Mouse (Mus musculus) heart, embryonic 13.5 days (tissue): ENCODE results near the gene Olfr1417. TPM values are rescaled to one million over a fixed set of nuclear protein-coding genes. Genes with fewer than 3 reads are reported as not detected.

Experiments
- ATAC-seq: fragments of 200-750 bp; cut with Nextera tagmentation; 2 replicates; pipeline ENCODE4 v1.8.0; 2017; ENCODE audit warnings: moderate TSS enrichment; ENCODE audit not compliant: insufficient number of reproducible peaks, low FRiP score, low TSS enrichment; ENCODE audit errors: extremely low read depth
- H3K27ac ChIP-seq: fragments of 300-500 bp; sonication (generic); replicated peaks from 2 replicates; pipeline ENCODE4 v1.5.1; 2015; ENCODE audit warnings: moderate library complexity, mild to moderate bottlenecking, inconsistent platforms
- H3K27me3 ChIP-seq: fragments of 300-500 bp; sonication (generic); replicated peaks from 2 replicates; pipeline ENCODE4 v1.6.1; 2015; ENCODE audit warnings: mild to moderate bottlenecking, inconsistent platforms
- H3K36me3 ChIP-seq: fragments of 300-500 bp; sonication (generic); 2 replicates; pipeline ENCODE4 v1.6.1; 2015; ENCODE audit warnings: mild to moderate bottlenecking, inconsistent platforms
- H3K4me1 ChIP-seq: fragments of 300-500 bp; sonication (generic); 2 replicates; pipeline ENCODE4 v1.6.1; 2015; ENCODE audit warnings: inconsistent platforms
- H3K4me2 ChIP-seq: fragments of 300-500 bp; sonication (generic); 2 replicates; pipeline ENCODE4 v1.6.1; 2015; ENCODE audit warnings: inconsistent platforms, mild to moderate bottlenecking, moderate library complexity
- H3K4me3 ChIP-seq: fragments of 300-500 bp; sonication (generic); 2 replicates; pipeline ENCODE4 v1.5.1; 2015; ENCODE audit warnings: moderate library complexity, mild to moderate bottlenecking, inconsistent platforms
- H3K9ac ChIP-seq: fragments of 300-500 bp; sonication (generic); 2 replicates; pipeline ENCODE4 v1.6.1; 2015; ENCODE audit warnings: inconsistent platforms, mild to moderate bottlenecking, moderate library complexity
- H3K9me3 ChIP-seq: fragments of 300-500 bp; sonication (generic); 2 replicates; pipeline ENCODE4 v1.6.1; 2016; ENCODE audit warnings: inconsistent platforms
- WGBS: fragments of 180-500 bp; shearing (Covaris S2); methylation state at CpG from one replicate; pipeline ENCODE4 v1.1.7; 2015; ENCODE audit warnings: mixed read lengths; 5-methylcytosine and 5-hydroxymethylcytosine counted together
- polyA plus RNA-seq: library from polyadenylated mRNA; unstranded; fragments of >200 nt; fragmentation: Nextera tagmentation; extraction: Ambion mirVana; gene quantifications from 2 replicates; pipeline ENCODE4 v1.2.1, GENCODE M21; 2015

Gene Olfr1417
- polyA plus RNA-seq, 1 experiment from 2014 or later: not detected

DNA sequence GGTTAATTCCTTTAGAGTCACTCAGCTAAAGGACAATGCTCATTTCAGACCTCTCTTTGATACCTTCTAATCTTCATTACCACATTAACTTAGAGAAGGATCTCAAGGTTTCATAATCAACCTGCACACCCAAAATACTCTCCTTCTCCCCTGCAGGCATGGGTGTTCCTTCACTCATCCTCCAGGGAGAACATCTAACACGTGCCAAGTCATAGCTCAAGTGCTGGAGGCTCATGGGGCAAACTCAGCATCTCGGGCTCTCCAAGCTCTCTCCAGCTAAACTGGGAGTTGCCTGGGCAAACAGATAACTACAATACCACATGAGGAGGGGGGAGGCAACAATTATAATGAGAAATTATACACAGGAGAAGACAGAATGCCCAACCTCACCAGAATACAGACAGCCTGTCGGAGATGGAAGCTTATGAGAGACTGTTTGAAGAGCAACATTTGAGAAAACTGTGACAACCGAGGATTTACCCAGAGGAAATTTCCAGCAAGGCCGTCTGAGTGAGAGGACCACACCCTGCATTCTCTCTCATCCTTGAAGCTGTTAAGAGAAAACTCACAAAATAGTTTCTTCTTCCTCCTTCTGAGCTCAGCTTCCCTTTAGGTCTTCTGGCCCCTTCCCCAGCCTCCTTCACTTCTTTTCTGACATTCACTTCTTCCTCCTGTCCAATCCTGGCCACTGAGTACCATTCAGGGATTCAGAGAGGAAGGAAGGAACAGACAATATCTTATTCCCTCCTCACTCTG is 28.8 kb downstream of the Olfr1417 start:
- Histone ChIP-seq H3K4me1 (peaks cover 22% of the 10 kb centered on the region), H3K9me3 (no peaks in the 10 kb centered on the region), H3K27me3 (no peaks in the 10 kb centered on the region), H3K4me3 (no peak overlapping the region), H3K36me3 (no peaks in the 10 kb centered on the region), H3K27ac (no peak overlapping the region), H3K4me2 (no peak overlapping the region), H3K9ac (no peak overlapping the region)
- WGBS: 61% methylated on average over 5 of the region's 5 CpGs
- ATAC-seq: no peak

DNA sequence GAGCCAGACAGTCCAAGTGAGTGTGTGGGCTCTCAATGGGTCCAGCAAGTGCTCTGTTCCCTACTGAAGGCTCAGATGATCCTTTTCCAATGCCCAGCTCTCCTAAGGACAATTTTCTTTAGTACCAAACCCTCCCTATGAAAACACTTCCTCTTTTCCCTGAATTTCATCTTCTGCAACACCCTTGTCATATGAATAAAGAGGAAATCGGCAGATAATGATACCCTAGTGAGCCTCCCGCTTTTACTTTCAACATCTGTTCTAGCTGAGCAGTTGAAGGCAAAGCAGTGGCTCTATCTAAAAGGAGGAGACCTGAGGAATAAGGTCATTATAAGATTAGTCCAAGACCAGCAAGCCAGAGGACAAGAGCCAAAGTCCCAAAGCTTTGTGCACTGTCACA is 30.6 kb downstream of the Olfr1417 start:
- Histone ChIP-seq H3K4me1 (peaks cover 16% of the 10 kb centered on the region), H3K36me3 (no peaks in the 10 kb centered on the region), H3K9me3 (no peaks in the 10 kb centered on the region), H3K4me3 (no peak overlapping the region), H3K27ac (no peak overlapping the region), H3K9ac (no peak overlapping the region), H3K4me2 (no peak overlapping the region), H3K27me3 (no peaks in the 10 kb centered on the region)
- no peak for ATAC-seq
- 81% methylated on average over 2 of the region's 2 CpGs for WGBS

DNA sequence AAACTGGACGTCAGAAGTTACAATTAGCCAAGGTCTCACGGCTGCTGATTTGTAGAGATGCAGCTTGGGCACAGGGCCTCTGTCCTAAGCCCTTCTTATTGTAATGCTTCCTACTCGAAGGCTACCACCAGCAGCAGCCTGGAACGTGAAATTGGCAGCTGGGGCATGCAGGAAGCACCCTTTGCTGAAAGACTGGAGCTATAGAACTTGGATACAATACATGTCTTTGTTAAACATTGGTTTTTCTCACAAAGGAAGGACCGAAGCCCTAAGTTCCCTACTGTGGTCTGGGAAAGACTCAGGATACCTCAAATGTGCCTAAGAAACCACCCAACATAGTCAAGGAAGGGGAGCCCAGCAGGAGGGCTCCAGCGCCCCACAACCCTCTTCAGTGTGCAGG is 31.2 kb downstream of the Olfr1417 start:
- no peak for ATAC-seq
- Histone ChIP-seq H3K27ac (no peak overlapping the region), H3K4me3 (no peak overlapping the region), H3K9me3 (no peaks in the 10 kb centered on the region), H3K4me2 (no peak overlapping the region), H3K36me3 (no peaks in the 10 kb centered on the region), H3K4me1 (peaks cover 11% of the 10 kb centered on the region; the same call in 1 of the 2 replicates), H3K27me3 (no peaks in the 10 kb centered on the region), H3K9ac (no peak overlapping the region)
- 52% methylated on average over 6 of the region's 6 CpGs for WGBS

DNA sequence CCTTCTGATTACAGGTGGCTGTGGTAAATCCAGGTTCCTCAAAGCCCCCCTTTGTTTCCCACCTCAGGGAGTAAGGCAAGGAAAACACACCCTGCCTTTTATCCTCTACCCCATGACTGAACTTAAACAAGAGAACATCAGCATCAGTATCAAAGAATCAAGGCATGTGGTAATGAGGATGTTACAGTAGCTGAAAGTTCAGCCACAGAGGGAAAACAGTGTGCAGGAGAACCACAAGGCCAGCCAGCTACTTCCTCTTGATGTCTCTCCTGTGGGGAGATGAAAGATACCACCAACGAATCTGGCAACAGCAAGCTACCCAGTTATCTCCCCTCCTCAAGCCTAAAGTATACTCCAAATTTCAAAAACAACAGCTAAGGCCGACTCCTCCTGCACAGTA is 31.8 kb downstream of the Olfr1417 start:
- Histone ChIP-seq H3K9me3 (no peaks in the 10 kb centered on the region), H3K4me1 (peaks cover 6% of the 10 kb centered on the region; the same call in 1 of the 2 replicates), H3K27me3 (no peaks in the 10 kb centered on the region), H3K9ac (no peak overlapping the region), H3K36me3 (no peaks in the 10 kb centered on the region), H3K4me3 (no peak overlapping the region), H3K4me2 (no peak overlapping the region), H3K27ac (no peak overlapping the region)
- 40% methylated on average over 2 of the region's 2 CpGs for WGBS
- no peak for ATAC-seq

DNA sequence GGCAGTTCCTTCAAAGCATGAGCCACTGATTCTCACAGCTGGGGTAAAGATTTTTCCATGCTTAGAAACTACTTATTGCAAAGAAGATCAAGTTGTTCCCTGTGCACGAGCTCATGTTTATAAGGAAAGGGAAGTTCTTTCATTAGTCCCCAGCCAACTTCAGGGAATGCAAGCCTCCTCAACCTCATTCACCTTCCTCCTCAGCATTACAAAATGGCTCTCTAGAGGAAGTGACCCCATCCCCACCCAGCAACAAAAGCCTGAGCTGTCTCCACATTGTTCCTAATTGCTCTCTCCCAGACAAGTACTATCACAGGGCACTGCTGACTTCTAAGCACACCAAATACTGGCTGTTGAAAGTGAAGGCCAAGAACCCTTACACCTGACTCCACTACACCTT is 34.6 kb downstream of the Olfr1417 start:
- 53% methylated on average over 1 of the region's 1 CpGs for WGBS
- no peak overlapping the region for H3K27ac ChIP-seq
- no peak overlapping the region for H3K4me2 ChIP-seq
- no peaks in the 10 kb centered on the region for H3K27me3 ChIP-seq
- H3K9ac ChIP-seq: no peak overlapping the region
- H3K4me1 ChIP-seq: no peaks in the 10 kb centered on the region
- no peaks in the 10 kb centered on the region for H3K9me3 ChIP-seq
- H3K4me3 ChIP-seq: no peak overlapping the region
- H3K36me3 ChIP-seq: no peaks in the 10 kb centered on the region
- no peak for ATAC-seq

DNA sequence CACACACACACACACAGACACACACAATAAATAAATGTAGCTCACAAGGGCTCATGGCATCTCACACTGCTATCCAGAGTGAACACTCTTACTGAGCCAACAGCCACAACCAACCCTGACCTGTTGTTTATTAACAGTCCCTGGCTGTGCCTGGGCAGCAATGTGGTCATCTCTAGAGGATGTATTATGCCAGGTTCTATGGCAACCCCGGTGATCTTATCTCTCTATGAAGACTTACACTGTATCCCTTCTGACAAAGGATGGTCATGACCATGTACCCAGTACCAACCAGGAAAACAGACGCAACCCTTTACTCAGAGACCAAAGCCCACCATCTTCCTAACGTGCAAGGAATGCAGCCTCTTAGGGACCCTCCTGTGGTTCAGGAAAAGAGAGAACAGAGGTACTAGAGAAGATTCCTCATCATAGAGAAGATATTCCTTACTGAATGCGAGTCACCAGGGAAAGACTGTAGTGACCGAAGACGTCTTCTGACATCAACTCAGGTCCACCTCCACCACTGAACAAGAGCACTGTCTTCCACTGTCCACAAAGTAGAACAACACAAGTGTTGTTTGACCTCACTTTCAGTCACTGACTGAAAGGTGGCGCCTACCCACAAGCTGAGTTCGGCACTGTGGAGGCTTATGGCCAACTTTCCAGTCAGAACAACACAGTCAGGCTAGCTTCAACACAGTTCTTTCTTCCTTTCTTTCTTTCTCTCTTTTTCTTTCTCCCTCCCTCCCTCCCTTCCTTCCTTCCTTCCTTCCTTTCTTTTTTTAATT is 38.3 kb downstream of the Olfr1417 start:
- no peaks in the 10 kb centered on the region for H3K9me3 ChIP-seq
- 71% methylated on average over 8 of the region's 8 CpGs for WGBS
- no peaks in the 10 kb centered on the region for H3K36me3 ChIP-seq
- no peak for ATAC-seq
- H3K27ac ChIP-seq: no peak overlapping the region
- H3K4me1 ChIP-seq: no peaks in the 10 kb centered on the region
- H3K27me3 ChIP-seq: no peaks in the 10 kb centered on the region
- H3K9ac ChIP-seq: no peak overlapping the region
- no peak overlapping the region for H3K4me3 ChIP-seq
- H3K4me2 ChIP-seq: no peak overlapping the region

DNA sequence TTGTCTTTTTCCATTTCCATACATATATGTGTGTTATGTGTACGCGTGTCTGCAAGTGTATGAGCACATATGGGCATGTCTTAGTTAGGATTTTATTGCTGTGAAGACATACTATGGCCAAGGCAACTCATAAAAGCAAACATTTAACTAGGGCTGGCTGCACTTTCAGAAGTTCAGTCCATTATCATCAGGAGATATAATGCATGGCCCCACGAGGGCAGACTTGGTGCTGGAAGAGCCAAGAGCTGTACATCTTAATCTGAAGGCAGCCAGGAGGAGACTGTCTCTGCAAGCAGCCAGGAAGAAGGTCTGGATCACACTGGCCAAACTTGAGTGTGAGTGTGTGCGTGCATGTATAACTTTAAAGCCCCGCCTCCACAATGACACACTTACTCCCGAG is 44.6 kb downstream of the Olfr1417 start:
- H3K4me1 ChIP-seq: no peaks in the 10 kb centered on the region
- no peak overlapping the region for H3K4me2 ChIP-seq
- no peak overlapping the region for H3K4me3 ChIP-seq
- no peaks in the 10 kb centered on the region for H3K9me3 ChIP-seq
- ATAC-seq: no peak
- H3K27me3 ChIP-seq: no peaks in the 10 kb centered on the region
- H3K27ac ChIP-seq: no peak overlapping the region
- no peak overlapping the region for H3K9ac ChIP-seq
- 71% methylated on average over 6 of the region's 6 CpGs for WGBS
- H3K36me3 ChIP-seq: no peaks in the 10 kb centered on the region

DNA sequence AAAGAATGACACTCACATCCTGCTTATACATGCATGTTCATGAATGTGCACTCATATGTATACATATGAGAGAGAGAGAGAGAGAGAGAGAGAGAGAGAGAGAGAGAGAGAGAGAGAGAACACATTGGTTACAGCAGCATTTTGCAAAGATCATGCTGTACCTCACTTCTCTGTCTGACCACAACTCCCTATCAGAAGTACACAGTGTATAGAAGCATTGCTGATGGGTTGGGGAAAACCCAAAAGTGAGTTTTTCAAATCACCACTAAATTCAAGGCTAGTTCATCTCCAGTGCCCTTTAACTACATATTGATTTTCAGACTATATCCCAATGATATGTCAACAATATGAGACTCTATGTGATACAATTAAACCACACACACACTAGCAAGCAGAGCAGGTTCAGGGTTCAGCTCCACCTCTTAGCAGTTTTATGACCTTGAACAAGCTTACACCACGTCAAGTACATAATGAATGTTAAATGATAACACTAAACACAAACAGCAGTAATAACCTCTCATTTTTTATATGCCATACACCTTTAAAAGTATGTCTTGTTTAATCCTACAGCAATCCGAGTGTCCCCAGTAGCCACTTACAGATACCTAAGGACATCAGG is 45.2 kb downstream of the Olfr1417 start:
- WGBS: 68% methylated on average over 2 of the region's 2 CpGs
- no peak for ATAC-seq
- no peak overlapping the region for H3K4me3 ChIP-seq

DNA sequence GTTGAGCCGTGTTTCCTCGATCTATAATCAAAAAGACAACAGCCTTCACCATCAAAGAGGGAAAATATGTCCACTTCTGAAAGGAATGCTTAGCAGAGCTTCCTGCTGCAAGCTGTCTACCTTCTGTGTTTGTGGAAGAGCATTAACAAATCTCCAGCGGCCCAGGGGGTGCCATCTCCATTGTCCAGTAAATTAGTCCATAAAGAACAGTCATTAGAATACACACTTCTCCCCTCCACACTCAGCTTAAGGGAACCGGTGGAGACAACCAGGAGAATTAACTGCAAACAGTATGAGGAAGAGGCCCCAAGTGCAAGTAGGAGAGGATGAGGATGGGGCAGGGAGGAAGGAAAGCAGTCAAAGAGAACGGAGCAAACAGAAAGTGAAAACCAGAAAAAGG is 47.2 kb downstream of the Olfr1417 start:
- Histone ChIP-seq H3K4me3 (no peak overlapping the region), H3K36me3 (no peaks in the 10 kb centered on the region), H3K9me3 (no peaks in the 10 kb centered on the region), H3K9ac (no peak overlapping the region), H3K4me2 (no peak overlapping the region), H3K4me1 (no peaks in the 10 kb centered on the region), H3K27me3 (no peaks in the 10 kb centered on the region), H3K27ac (no peak overlapping the region)
- 66% methylated on average over 5 of the region's 5 CpGs for WGBS
- ATAC-seq: no peak

More for the DNA sequence above, 45.2 kb downstream of the Olfr1417 start:
- Histone ChIP-seq H3K9ac (no peak overlapping the region), H3K27me3 (no peaks in the 10 kb centered on the region), H3K27ac (no peak overlapping the region), H3K9me3 (no peaks in the 10 kb centered on the region), H3K4me2 (no peak overlapping the region), H3K36me3 (no peaks in the 10 kb centered on the region), H3K4me1 (no peaks in the 10 kb centered on the region)

DNA sequence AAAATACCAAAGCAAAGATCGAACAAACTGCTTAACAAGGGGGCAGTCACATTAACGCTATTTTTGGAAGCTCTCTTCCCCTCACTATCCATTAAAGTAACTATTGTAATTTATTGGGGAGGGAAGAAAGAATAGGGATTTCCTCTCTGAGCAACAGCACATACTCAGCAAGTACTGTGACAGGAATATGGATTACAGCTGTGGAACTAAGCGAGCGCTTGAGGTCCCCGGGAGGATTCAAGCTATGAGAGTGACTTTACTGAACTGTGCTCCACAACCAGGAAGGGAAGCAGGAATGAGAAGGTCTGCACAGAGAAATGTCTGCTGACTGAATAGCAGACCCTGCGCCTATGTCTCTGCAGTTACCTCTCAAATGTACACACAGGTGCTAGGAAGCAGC is 50.1 kb downstream of the Olfr1417 start:
- whole genome bisulfite sequencing: 77% methylated on average over 6 of the region's 6 CpGs
- H3K9ac ChIP-seq: no peak overlapping the region
- no peaks in the 10 kb centered on the region for H3K27me3 ChIP-seq
- no peaks in the 10 kb centered on the region for H3K9me3 ChIP-seq
- H3K27ac ChIP-seq: no peak overlapping the region
- no peaks in the 10 kb centered on the region; the same call in 1 of the 2 replicates for H3K36me3 ChIP-seq
- H3K4me1 ChIP-seq: no peaks in the 10 kb centered on the region
- no peak overlapping the region for H3K4me2 ChIP-seq
- no peak overlapping the region for H3K4me3 ChIP-seq
- no peak for ATAC-seq

DNA sequence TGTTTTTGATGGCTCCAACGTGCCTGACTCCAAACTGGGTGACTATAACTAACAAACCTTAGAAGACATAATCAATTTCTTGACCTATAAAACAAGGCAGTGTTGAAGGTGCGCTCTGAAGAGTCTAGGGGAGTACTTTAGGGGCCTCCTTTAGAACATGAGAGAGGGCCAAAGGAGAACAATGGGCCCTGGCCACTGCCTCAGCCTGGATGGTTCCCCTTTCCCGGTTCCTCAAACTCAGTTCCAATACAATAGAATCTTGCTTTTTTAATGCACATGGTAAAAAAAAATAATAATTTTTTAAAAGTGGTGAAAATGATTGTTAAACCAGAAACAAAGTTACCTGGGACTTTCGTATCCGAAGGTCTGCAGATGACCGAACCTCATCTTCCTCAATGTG is 51.2 kb downstream of the Olfr1417 start:
- H3K9ac ChIP-seq: no peak overlapping the region
- no peak overlapping the region for H3K4me3 ChIP-seq
- ATAC-seq: no peak
- WGBS: 82% methylated on average over 6 of the region's 6 CpGs
- no peaks in the 10 kb centered on the region for H3K4me1 ChIP-seq
- H3K27ac ChIP-seq: no peak overlapping the region
- H3K4me2 ChIP-seq: no peak overlapping the region
- no peaks in the 10 kb centered on the region for H3K9me3 ChIP-seq
- no peaks in the 10 kb centered on the region for H3K27me3 ChIP-seq
- H3K36me3 ChIP-seq: no peaks in the 10 kb centered on the region; the same call in 1 of the 2 replicates
